Mouse (Mus musculus) left cerebral cortex, postnatal 4 days (tissue): Measurements from ENCODE around the gene Tbc1d13. TPM values are rescaled to one million over a fixed set of nuclear protein-coding genes. Genes with fewer than 3 reads are reported as not detected.
A peak's percentile ranks its signal among the peaks of the same experiment; 100 is the strongest.
"Not testable (repeated sequence)": the region's sequence is repeated elsewhere in the genome, so short reads cannot be mapped to it uniquely, and the experiment has no call there.

Experiments used
- DNase-seq: peaks from one replicate; pipeline ENCODE4 v3.0.0-alpha.2; 2022
- intact Hi-C: fragments of 180-260 bp; cut with DNase I; formaldehyde crosslinking; loops from one replicate; pipeline ENCODE4 v1.15.1; 2025
- total RNA-seq, 2 experiments: library from RNA; stranded (reverse); gene quantifications; 2 replicates each; pipeline ENCODE4 v1.2.3; 2021

Gene Tbc1d13
- total RNA-seq, 2 experiments from 2014 or later = 84.9 to 87.6 TPM

GRCm38 (mm10) chr2:30124472-30125274 is 8.9 kb upstream of the Tbc1d13 start, which contains the start of gene Zer1:
Gene Zer1, minus strand, starts transcription at chr2:30124585.
- intact Hi-C loops = no loop called here
- peak; percentile 96 for DNase-seq

GRCm38 (mm10) chr2:30128789-30129188 is 4.8 kb upstream of the Tbc1d13 start:
- intact Hi-C loops = no loop called here
- DNase-seq = no peak

- no peak for DNase-seq
- intact Hi-C loops = no loop called here
These were observed 3.4 kb upstream of the Tbc1d13 start for GRCm38 (mm10) chr2:30130156-30130555.

GRCm38 (mm10) chr2:30131240-30131639 is 2.3 kb upstream of the Tbc1d13 start:
- intact Hi-C loops, DNase-seq: not testable (repeated sequence)

- intact Hi-C loops = no loop called here
These were observed 539 bp upstream of the Tbc1d13 start for GRCm38 (mm10) chr2:30132801-30133612.

GRCm38 (mm10) chr2:30134378-30134711 is 799 bp downstream of the Tbc1d13 start:
- intact Hi-C loops = no loop called here
- no peak for DNase-seq

More at GRCm38 (mm10) chr2:30132801-30133612, 539 bp upstream of the Tbc1d13 start:
- no peak for DNase-seq

GRCm38 (mm10) chr2:30134928-30135620 is 1.5 kb downstream of the Tbc1d13 start:
- no peak for DNase-seq
- intact Hi-C loops = no loop called here

GRCm38 (mm10) chr2:30136458-30136857 is 2.9 kb downstream of the Tbc1d13 start:
- DNase-seq = no peak
- intact Hi-C loops = no loop called here

GRCm38 (mm10) chr2:30140021-30140420 is 6.5 kb downstream of the Tbc1d13 start:
- intact Hi-C loops, DNase-seq: not testable (repeated sequence)

GRCm38 (mm10) chr2:30144436-30144835 is 10.9 kb downstream of the Tbc1d13 start:
- intact Hi-C loops = no loop called here
- no peak for DNase-seq

- intact Hi-C loops = no loop called here
- DNase-seq = no peak
These were observed 13.9 kb downstream of the Tbc1d13 start for GRCm38 (mm10) chr2:30147466-30147865.

GRCm38 (mm10) chr2:30151840-30152239 is 18.3 kb downstream of the Tbc1d13 start:
- intact Hi-C loops = no loop called here
- no peak for DNase-seq

- no peak for DNase-seq
- intact Hi-C loops = no loop called here
These were observed 19.1 kb downstream of the Tbc1d13 start for GRCm38 (mm10) chr2:30152616-30153015.

- intact Hi-C loops, DNase-seq: not testable (repeated sequence)
These were observed 26.3 kb downstream of the Tbc1d13 start for GRCm38 (mm10) chr2:30159871-30160270.

GRCm38 (mm10) chr2:30161809-30162208 is 28.3 kb downstream of the Tbc1d13 start:
- intact Hi-C loops = no loop called here
- DNase-seq = no peak

GRCm38 (mm10) chr2:30164340-30164932 is 30.9 kb downstream of the Tbc1d13 start:
- no peak for DNase-seq
- intact Hi-C loops = no loop called here

- intact Hi-C loops = no loop called here
- DNase-seq = no peak
These were observed 33.1 kb downstream of the Tbc1d13 start for GRCm38 (mm10) chr2:30166677-30167076.

- intact Hi-C loops = no loop called here
- peak; percentile 87 for DNase-seq
These were observed 37.9 kb downstream of the Tbc1d13 start, which contains the start of gene Endog for GRCm38 (mm10) chr2:30171371-30171996. Gene Endog, plus strand, starts transcription at chr2:30171493.

- intact Hi-C loops = no loop called here
- no peak for DNase-seq
These were observed 38.4 kb downstream of the Tbc1d13 start for GRCm38 (mm10) chr2:30171997-30172382.

- intact Hi-C loops = no loop called here
- DNase-seq = no peak
These were observed 40.1 kb downstream of the Tbc1d13 start for GRCm38 (mm10) chr2:30173541-30174240.
